Mouse (Mus musculus) megakaryocyte, embryonic 14.5 days (primary cell): ENCODE results near the gene Ocln. TPM values are rescaled to one million over a fixed set of nuclear protein-coding genes. Genes with fewer than 3 reads are reported as not detected.

ENCODE experiments used
- H3K27me3 ChIP-seq: replicated peaks from 2 replicates; pipeline ENCODE3; 2012; ENCODE audit warnings: inconsistent platforms
- H3K36me3 ChIP-seq: replicated peaks from 2 replicates; pipeline ENCODE3; 2012; ENCODE audit warnings: low read length, inconsistent platforms, mixed read lengths
- H3K4me1 ChIP-seq: 2 replicates; pipeline ENCODE4 v1.6.1; 2012; ENCODE audit warnings: inconsistent platforms
- H3K4me3 ChIP-seq: replicated peaks from 2 replicates; pipeline ENCODE3; 2012; ENCODE audit warnings: moderate library complexity, mild to moderate bottlenecking, inconsistent platforms
- H3K9me3 ChIP-seq: 2 replicates; pipeline ENCODE4 v1.6.1; 2012; ENCODE audit warnings: inconsistent platforms
- FLI1 ChIP-seq: IDR thresholded peaks from 2 replicates; pipeline ENCODE4 v1.6.1; 2012; ENCODE audit warnings: low read length, inconsistent platforms, mixed read lengths
- GATA1 ChIP-seq: IDR thresholded peaks from 3 replicates; pipeline ENCODE4 v1.6.1; 2012; ENCODE audit warnings: mixed read lengths, low read length, inconsistent platforms, borderline replicate concordance
- polyA plus RNA-seq: library from polyadenylated mRNA; stranded (reverse); fragments of >175 nt; gene quantifications from 2 replicates; pipeline ENCODE4 v1.2.3, GENCODE M21; 2012; ENCODE audit warnings: low replicate concordance; ENCODE audit not compliant: insufficient read depth

Ocln gene
- polyA plus RNA-seq, 1 experiment, result not detected

DNA sequence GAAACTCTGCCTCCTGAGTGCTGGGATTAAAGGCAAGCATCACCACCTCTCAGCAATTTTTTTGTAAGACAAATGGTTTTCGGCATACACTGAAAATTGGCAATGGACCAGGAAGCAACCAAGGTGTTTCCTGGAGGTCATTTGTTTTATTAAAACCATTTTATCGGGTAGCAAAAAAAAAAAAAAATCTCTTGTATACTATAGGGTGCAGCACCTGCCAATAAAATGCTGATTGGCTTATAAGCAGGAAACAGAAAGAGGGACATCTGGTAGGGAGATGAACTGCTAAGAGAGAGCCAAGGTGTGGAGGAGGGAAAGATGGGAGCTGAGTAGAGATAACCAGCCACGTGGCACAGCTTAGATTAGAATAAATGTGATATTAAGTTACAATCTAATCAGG lies 7.0 kb downstream of the Ocln start:
- Histone ChIP-seq H3K4me3 (no peak overlapping the region), H3K4me1 (peaks cover 7% of the 10 kb centered on the region; the same call in 1 of the 2 replicates), H3K9me3 (peaks cover 3% of the 10 kb centered on the region; the same call in 1 of the 2 replicates), H3K36me3 (no peaks in the 10 kb centered on the region), H3K27me3 (peaks cover 18% of the 10 kb centered on the region)
- TF ChIP-seq FLI1 (no peak), GATA1 (no peak)

DNA sequence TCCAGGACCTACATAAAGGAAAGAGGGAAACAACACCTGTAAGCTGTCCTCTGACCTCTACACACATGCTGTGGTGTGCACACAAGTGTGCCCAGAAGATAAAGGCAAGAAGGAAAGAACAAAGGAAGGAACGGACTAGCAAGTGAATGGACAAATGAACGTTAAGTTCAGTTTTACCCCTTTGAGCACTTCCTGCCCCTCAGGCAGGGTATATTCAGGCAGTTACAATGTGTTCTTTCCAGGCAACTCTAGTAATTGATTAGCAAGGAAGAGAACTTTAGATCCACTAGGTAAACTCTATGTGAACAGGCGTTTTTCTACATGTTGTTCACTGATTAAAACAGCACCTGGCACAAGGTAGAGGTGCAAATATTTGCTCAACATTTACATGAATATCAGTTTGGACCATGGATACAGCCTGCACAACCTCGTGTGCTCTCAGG lies 8.3 kb downstream of the Ocln start:
- TF ChIP-seq GATA1 (no peak), FLI1 (no peak)
- H3K27me3 ChIP-seq, result peaks cover 9% of the 10 kb centered on the region
- H3K4me3 ChIP-seq, result no peak overlapping the region
- no peaks in the 10 kb centered on the region for H3K36me3 ChIP-seq
- peaks cover 7% of the 10 kb centered on the region; the same call in 1 of the 2 replicates for H3K4me1 ChIP-seq
- H3K9me3 ChIP-seq, result peaks cover 3% of the 10 kb centered on the region; the same call in 1 of the 2 replicates

- peaks cover 3% of the 10 kb centered on the region; the same call in 1 of the 2 replicates for H3K9me3 ChIP-seq
- peaks cover 7% of the 10 kb centered on the region; the same call in 1 of the 2 replicates for H3K4me1 ChIP-seq
- no peaks in the 10 kb centered on the region for H3K36me3 ChIP-seq
- TF ChIP-seq FLI1 (no peak), GATA1 (no peak)
- H3K4me3 ChIP-seq, result no peak overlapping the region
- H3K27me3 ChIP-seq, result peaks cover 9% of the 10 kb centered on the region
Measured at GRCm38 (mm10) chr13:100543011-100543767, 9.3 kb downstream of the Ocln start.

- peaks cover 7% of the 10 kb centered on the region for H3K27me3 ChIP-seq
- H3K36me3 ChIP-seq, result no peaks in the 10 kb centered on the region
- H3K9me3 ChIP-seq, result no peaks in the 10 kb centered on the region
- no peak overlapping the region for H3K4me3 ChIP-seq
- H3K4me1 ChIP-seq, result no peaks in the 10 kb centered on the region
- no peak for TF ChIP-seq GATA1
- no peak for TF ChIP-seq FLI1
Measured at GRCm38 (mm10) chr13:100536149-100536548, 16.4 kb downstream of the Ocln start.

DNA sequence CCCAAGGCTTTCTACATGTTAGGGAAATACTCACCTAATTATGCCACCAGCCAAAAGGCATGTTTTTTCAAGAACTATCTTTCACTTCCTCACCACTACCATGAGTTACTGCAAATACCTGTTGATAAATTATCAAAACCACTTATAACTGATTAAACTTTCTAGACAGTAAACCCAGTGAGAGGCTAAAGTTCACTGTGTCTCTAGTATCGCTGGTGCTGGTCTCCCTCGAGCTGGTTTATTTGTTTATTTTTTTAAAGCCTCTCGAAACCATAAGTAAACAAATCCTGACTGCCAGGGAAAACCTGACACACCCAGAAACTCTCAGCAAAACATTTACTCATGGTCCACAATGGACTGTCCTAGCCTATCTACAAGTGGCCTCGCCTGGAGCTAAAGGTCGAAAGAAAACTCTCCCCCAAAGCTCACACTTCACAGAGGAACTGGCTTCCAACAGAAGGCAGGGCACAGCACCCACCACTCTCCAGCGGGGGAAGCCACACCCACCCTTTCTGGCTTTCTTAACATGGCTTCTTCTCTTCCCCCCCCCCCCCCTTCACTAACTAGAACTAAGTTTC lies 19.6 kb downstream of the Ocln start:
- TF ChIP-seq GATA1 (no peak), FLI1 (no peak)
- peaks cover 4% of the 10 kb centered on the region for H3K27me3 ChIP-seq
- H3K4me1 ChIP-seq, result no peaks in the 10 kb centered on the region
- H3K9me3 ChIP-seq, result peaks cover 6% of the 10 kb centered on the region; the same call in 1 of the 2 replicates
- no peaks in the 10 kb centered on the region for H3K36me3 ChIP-seq
- H3K4me3 ChIP-seq, result no peak overlapping the region

GRCm38 (mm10) chr13:100526649-100527038 lies 25.9 kb downstream of the Ocln start:
- H3K9me3 ChIP-seq, result peaks cover 6% of the 10 kb centered on the region; the same call in 1 of the 2 replicates
- no peaks in the 10 kb centered on the region for H3K36me3 ChIP-seq
- TF ChIP-seq GATA1 (no peak), FLI1 (no peak)
- peaks cover 13% of the 10 kb centered on the region for H3K4me1 ChIP-seq
- no peak overlapping the region for H3K4me3 ChIP-seq
- peaks cover 10% of the 10 kb centered on the region for H3K27me3 ChIP-seq

DNA sequence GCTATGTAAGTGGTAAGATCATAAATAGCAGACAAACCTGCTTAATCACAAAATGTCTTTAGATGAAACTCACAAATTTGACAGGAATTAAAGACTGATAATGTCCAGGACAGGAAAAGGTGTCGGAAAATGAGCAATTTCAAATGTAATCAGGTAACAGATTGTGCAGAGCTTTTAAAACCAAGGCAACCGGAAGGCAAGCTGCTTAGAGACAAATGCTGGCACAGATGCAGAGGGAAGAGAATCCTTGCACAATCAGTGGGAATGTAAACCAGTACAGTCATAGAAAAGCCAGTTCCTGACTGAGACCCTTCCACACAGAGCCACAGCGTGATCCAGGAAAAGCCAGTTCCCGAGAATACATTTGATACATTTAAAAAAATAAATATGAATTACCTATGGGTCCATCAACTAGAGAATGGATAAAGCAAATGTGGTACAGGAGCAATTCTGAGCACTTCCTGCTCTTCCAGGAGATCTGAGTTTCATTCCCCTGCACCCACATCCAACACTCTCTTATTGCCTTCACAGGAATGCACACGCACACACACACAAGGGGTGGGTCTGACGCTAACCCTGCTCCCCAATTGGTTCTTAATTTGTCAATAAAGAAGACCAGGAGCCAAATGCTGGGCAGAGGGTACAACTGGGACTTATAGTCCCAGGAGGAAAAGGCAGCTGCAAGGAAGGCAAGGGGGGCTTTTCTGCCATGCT lies 26.4 kb downstream of the Ocln start:
- no peak overlapping the region for H3K4me3 ChIP-seq
- H3K36me3 ChIP-seq, result no peaks in the 10 kb centered on the region
- peaks cover 14% of the 10 kb centered on the region for H3K4me1 ChIP-seq
- H3K9me3 ChIP-seq, result peaks cover 6% of the 10 kb centered on the region; the same call in 1 of the 2 replicates
- H3K27me3 ChIP-seq, result peaks cover 11% of the 10 kb centered on the region
- TF ChIP-seq GATA1 (no peak), FLI1 (no peak)

DNA sequence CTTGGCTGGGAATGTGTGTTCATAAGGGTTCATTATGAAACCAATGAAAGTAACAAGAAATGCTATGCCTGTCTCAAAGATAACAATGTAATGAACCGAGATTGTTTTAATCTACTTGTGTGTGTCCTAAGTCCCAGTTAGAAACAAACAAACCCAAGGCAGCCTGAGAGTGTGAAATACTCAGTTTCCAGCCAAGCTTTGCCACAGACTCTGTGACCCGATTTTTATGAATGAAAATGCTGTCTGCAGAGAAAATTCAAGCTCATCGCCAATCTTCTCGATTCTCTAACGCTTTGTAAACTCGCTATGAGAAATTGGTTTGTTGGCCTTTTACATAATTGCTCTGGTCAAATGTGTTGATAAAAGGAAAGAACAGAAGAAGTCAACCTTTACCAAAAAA lies 27.6 kb downstream of the Ocln start:
- Histone ChIP-seq H3K9me3 (peaks cover 5% of the 10 kb centered on the region; the same call in 1 of the 2 replicates), H3K4me3 (no peak overlapping the region), H3K36me3 (no peaks in the 10 kb centered on the region), H3K4me1 (peaks cover 14% of the 10 kb centered on the region), H3K27me3 (peaks cover 11% of the 10 kb centered on the region)
- TF ChIP-seq GATA1, result no peak
- no peak for TF ChIP-seq FLI1

- TF ChIP-seq FLI1 (no peak), GATA1 (no peak)
- H3K27me3 ChIP-seq, result peaks cover 11% of the 10 kb centered on the region
- H3K36me3 ChIP-seq, result no peaks in the 10 kb centered on the region
- H3K4me1 ChIP-seq, result peaks cover 14% of the 10 kb centered on the region
- no peaks in the 10 kb centered on the region for H3K9me3 ChIP-seq
- H3K4me3 ChIP-seq, result no peak overlapping the region
Measured at GRCm38 (mm10) chr13:100523698-100524097, 28.8 kb downstream of the Ocln start.
